Mouse (Mus musculus): ENCODE data around the gene Tcte2. TPM values are rescaled to one million over a fixed set of nuclear protein-coding genes. Genes with fewer than 3 reads are reported as not detected.
A peak's percentile ranks its signal among the peaks of the same experiment; 100 is the strongest.

Tcte2 gene
- polyA plus RNA-seq, 1 experiment = 0.97 TPM

- Histone ChIP-seq H3K27me3 (ENCODE audit: control insufficient read depth, insufficient read depth, insufficient read length) (no peaks in the 10 kb centered on the region), H3K36me3 (ENCODE audit: control insufficient read depth, insufficient read depth) (no peaks in the 10 kb centered on the region), H3K79me2 (ENCODE audit: control insufficient read depth, insufficient read depth) (peaks cover 28% of the 10 kb centered on the region), H3ac (ENCODE audit: control insufficient read depth, insufficient read length) (peak overlapping the region; percentile 92), H3K4me3 (peak overlapping the region; percentile 32), H3K4me2 (ENCODE audit: low read depth) (peak overlapping the region; percentile 89)
- TF ChIP-seq MAX (IDR thresholded peaks at IDR 0.05; ENCODE audit: low read depth) = no peak
- no peak for TF ChIP-seq CEBPB (IDR thresholded peaks at IDR 0.05; ENCODE audit: insufficient read depth, poor library complexity, severe bottlenecking)
Observed at GRCm38 (mm10) chr17:13759156-13759852, 2.3 kb downstream of the Tcte2 start.

DNA sequence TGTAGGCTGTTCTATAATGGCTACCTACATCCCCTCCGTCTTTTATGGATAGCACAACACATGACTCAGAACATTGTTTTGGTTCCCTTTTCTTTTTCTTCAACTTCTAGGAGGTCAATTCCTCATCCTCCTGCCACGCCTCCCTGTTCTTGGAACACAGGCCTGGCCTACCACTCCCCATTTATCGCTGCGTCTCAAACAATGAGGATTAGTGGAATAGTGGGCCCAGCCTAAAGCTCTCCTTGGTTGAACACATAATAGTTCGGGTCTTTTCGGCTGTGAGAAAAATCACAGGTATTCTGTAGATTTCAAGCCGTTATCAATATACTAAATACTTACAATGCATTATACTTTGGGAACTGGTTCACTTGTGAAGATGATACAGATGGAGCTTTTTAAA is 3.0 kb downstream of the Tcte2 start:
- Histone ChIP-seq H3K79me2 (ENCODE audit: control insufficient read depth, insufficient read depth) (peaks cover 21% of the 10 kb centered on the region), H3K4me2 (ENCODE audit: low read depth) (peak overlapping the region; percentile 89), H3K4me3 (no peak overlapping the region), H3ac (ENCODE audit: control insufficient read depth, insufficient read length) (no peak overlapping the region), H3K36me3 (ENCODE audit: control insufficient read depth, insufficient read depth) (no peaks in the 10 kb centered on the region), H3K27me3 (ENCODE audit: control insufficient read depth, insufficient read depth, insufficient read length) (no peaks in the 10 kb centered on the region)
- no peak for TF ChIP-seq MAX (IDR thresholded peaks at IDR 0.05; ENCODE audit: low read depth)
- no peak for TF ChIP-seq CEBPB (IDR thresholded peaks at IDR 0.05; ENCODE audit: insufficient read depth, poor library complexity, severe bottlenecking)
- no peak for TF ChIP-seq TCF3 (IDR thresholded peaks at IDR 0.05; ENCODE audit: insufficient read length, low read depth)
- TF ChIP-seq E2F4 (IDR thresholded peaks at IDR 0.05; ENCODE audit: insufficient read depth) = no peak
- TF ChIP-seq POLR2A (IDR thresholded peaks at IDR 0.05; ENCODE audit: insufficient read length, low read depth) = no peak
- no peak for TF ChIP-seq POLR2AphosphoS2 (IDR thresholded peaks at IDR 0.05; ENCODE audit: insufficient read length, low read depth)
- TF ChIP-seq SRF (IDR thresholded peaks at IDR 0.05; ENCODE audit: control insufficient read depth, insufficient read length, low read depth) = no peak
- no peak for TF ChIP-seq TCF12 (IDR thresholded peaks at IDR 0.05; ENCODE audit: insufficient read depth, poor library complexity, severe bottlenecking)
- no peak for TF ChIP-seq USF1 (IDR thresholded peaks at IDR 0.05; ENCODE audit: low read depth)
- TF ChIP-seq MYOD1 (IDR thresholded peaks at IDR 0.05; ENCODE audit: control insufficient read depth in 1 of 3, insufficient read length in 2 of 3, low read depth in 2 of 3) = no peak
- no peak for TF ChIP-seq REST (IDR thresholded peaks at IDR 0.05; ENCODE audit: insufficient read depth, insufficient read length)
- TF ChIP-seq MYOG (IDR thresholded peaks at IDR 0.05; ENCODE audit: control insufficient read depth in 1 of 3, insufficient read depth in 1 of 3, insufficient read length in 2 of 3, low read depth in 2 of 3) = no peak

- Histone ChIP-seq H3K4me3 (no peak overlapping the region), H3K4me2 (ENCODE audit: low read depth) (peak overlapping the region; percentile 50), H3ac (ENCODE audit: control insufficient read depth, insufficient read length) (no peak overlapping the region), H3K36me3 (ENCODE audit: control insufficient read depth, insufficient read depth) (no peaks in the 10 kb centered on the region), H3K27me3 (ENCODE audit: control insufficient read depth, insufficient read depth, insufficient read length) (no peaks in the 10 kb centered on the region), H3K79me2 (ENCODE audit: control insufficient read depth, insufficient read depth) (no peaks in the 10 kb centered on the region)
- TF ChIP-seq SRF (IDR thresholded peaks at IDR 0.05; ENCODE audit: control insufficient read depth, insufficient read length, low read depth) (no peak), MYOG (IDR thresholded peaks at IDR 0.05; ENCODE audit: control insufficient read depth in 1 of 3, insufficient read depth in 1 of 3, insufficient read length in 2 of 3, low read depth in 2 of 3) (peak in 2 of 3 experiments; percentile 77 to 82), REST (IDR thresholded peaks at IDR 0.05; ENCODE audit: insufficient read depth, insufficient read length) (no peak), TCF12 (IDR thresholded peaks at IDR 0.05; ENCODE audit: insufficient read depth, poor library complexity, severe bottlenecking) (no peak), E2F4 (IDR thresholded peaks at IDR 0.05; ENCODE audit: insufficient read depth) (no peak), POLR2AphosphoS2 (IDR thresholded peaks at IDR 0.05; ENCODE audit: insufficient read length, low read depth) (no peak), MYOD1 (IDR thresholded peaks at IDR 0.05; ENCODE audit: control insufficient read depth in 1 of 3, insufficient read length in 2 of 3, low read depth in 2 of 3) (peak; percentile 43 to 89 (median 88)), MAX (IDR thresholded peaks at IDR 0.05; ENCODE audit: low read depth) (no peak), TCF3 (IDR thresholded peaks at IDR 0.05; ENCODE audit: insufficient read length, low read depth) (peak; percentile 2), POLR2A (IDR thresholded peaks at IDR 0.05; ENCODE audit: insufficient read length, low read depth) (no peak), CEBPB (IDR thresholded peaks at IDR 0.05; ENCODE audit: insufficient read depth, poor library complexity, severe bottlenecking) (no peak), USF1 (IDR thresholded peaks at IDR 0.05; ENCODE audit: low read depth) (no peak)
Observed at GRCm38 (mm10) chr17:13754940-13755339, 6.7 kb downstream of the Tcte2 start.

GRCm38 (mm10) chr17:13753918-13754317 is 7.7 kb downstream of the Tcte2 start:
- no peaks in the 10 kb centered on the region for H3K79me2 ChIP-seq (ENCODE audit: control insufficient read depth, insufficient read depth)
- no peak overlapping the region for H3K4me2 ChIP-seq (ENCODE audit: low read depth)
- no peaks in the 10 kb centered on the region for H3K27me3 ChIP-seq (ENCODE audit: control insufficient read depth, insufficient read depth, insufficient read length)
- no peak overlapping the region for H3ac ChIP-seq (ENCODE audit: control insufficient read depth, insufficient read length)
- H3K4me3 ChIP-seq = no peak overlapping the region
- TF ChIP-seq REST (IDR thresholded peaks at IDR 0.05; ENCODE audit: insufficient read depth, insufficient read length) = no peak
- no peak for TF ChIP-seq MYOD1 (IDR thresholded peaks at IDR 0.05; ENCODE audit: control insufficient read depth in 1 of 3, insufficient read length in 2 of 3, low read depth in 2 of 3)
- no peak for TF ChIP-seq MYOG (IDR thresholded peaks at IDR 0.05; ENCODE audit: control insufficient read depth in 1 of 3, insufficient read depth in 1 of 3, insufficient read length in 2 of 3, low read depth in 2 of 3)
- TF ChIP-seq TCF3 (IDR thresholded peaks at IDR 0.05; ENCODE audit: insufficient read length, low read depth) = no peak
- TF ChIP-seq TCF12 (IDR thresholded peaks at IDR 0.05; ENCODE audit: insufficient read depth, poor library complexity, severe bottlenecking) = no peak
- no peak for TF ChIP-seq CEBPB (IDR thresholded peaks at IDR 0.05; ENCODE audit: insufficient read depth, poor library complexity, severe bottlenecking)
- no peak for TF ChIP-seq E2F4 (IDR thresholded peaks at IDR 0.05; ENCODE audit: insufficient read depth)
- H3K36me3 ChIP-seq (ENCODE audit: control insufficient read depth, insufficient read depth) = no peaks in the 10 kb centered on the region

GRCm38 (mm10) chr17:13749027-13749426 is 12.6 kb downstream of the Tcte2 start:
- Histone ChIP-seq H3K27me3 (ENCODE audit: control insufficient read depth, insufficient read depth, insufficient read length) (no peaks in the 10 kb centered on the region), H3K36me3 (ENCODE audit: control insufficient read depth, insufficient read depth) (no peaks in the 10 kb centered on the region), H3K4me3 (no peak overlapping the region), H3ac (ENCODE audit: control insufficient read depth, insufficient read length) (no peak overlapping the region), H3K79me2 (ENCODE audit: control insufficient read depth, insufficient read depth) (no peaks in the 10 kb centered on the region), H3K4me2 (ENCODE audit: low read depth) (no peak overlapping the region)
- TF ChIP-seq MYOG (IDR thresholded peaks at IDR 0.05; ENCODE audit: control insufficient read depth in 1 of 3, insufficient read depth in 1 of 3, insufficient read length in 2 of 3, low read depth in 2 of 3) = no peak
- no peak for TF ChIP-seq POLR2A (IDR thresholded peaks at IDR 0.05; ENCODE audit: insufficient read length, low read depth)
- TF ChIP-seq CEBPB (IDR thresholded peaks at IDR 0.05; ENCODE audit: insufficient read depth, poor library complexity, severe bottlenecking) = no peak
- no peak for TF ChIP-seq REST (IDR thresholded peaks at IDR 0.05; ENCODE audit: insufficient read depth, insufficient read length)
- no peak for TF ChIP-seq MYOD1 (IDR thresholded peaks at IDR 0.05; ENCODE audit: control insufficient read depth in 1 of 3, insufficient read length in 2 of 3, low read depth in 2 of 3)
- no peak for TF ChIP-seq POLR2AphosphoS2 (IDR thresholded peaks at IDR 0.05; ENCODE audit: insufficient read length, low read depth)
- no peak for TF ChIP-seq TCF12 (IDR thresholded peaks at IDR 0.05; ENCODE audit: insufficient read depth, poor library complexity, severe bottlenecking)
- TF ChIP-seq USF1 (IDR thresholded peaks at IDR 0.05; ENCODE audit: low read depth) = no peak
- no peak for TF ChIP-seq TCF3 (IDR thresholded peaks at IDR 0.05; ENCODE audit: insufficient read length, low read depth)
- TF ChIP-seq SRF (IDR thresholded peaks at IDR 0.05; ENCODE audit: control insufficient read depth, insufficient read length, low read depth) = no peak
- no peak for TF ChIP-seq E2F4 (IDR thresholded peaks at IDR 0.05; ENCODE audit: insufficient read depth)
- TF ChIP-seq MAX (IDR thresholded peaks at IDR 0.05; ENCODE audit: low read depth) = no peak
